Mouse (Mus musculus) CH12.LX (cell line): ENCODE results near the gene Higd1c.

Experiments used
- CTCF ChIP-seq, 2 experiments: IDR thresholded peaks in 1 of 2; conservative IDR thresholded peaks in 1 of 2; 2 replicates each; pipeline ENCODE4 v1.5.1; 2011 to 2012; ENCODE audit warnings: low read depth in 2 of 2, low read length in 2 of 2, improper control_type of control experiment in 1 of 2, inconsistent platforms in 1 of 2, mild to moderate bottlenecking in 1 of 2, moderate library complexity in 1 of 2
- MEF2A ChIP-seq: IDR thresholded peaks from 2 replicates; pipeline ENCODE4 v1.6.1; 2014; ENCODE audit warnings: low read depth, mild to moderate bottlenecking, inconsistent platforms, low read length, improper control_type of control experiment, borderline replicate concordance

GRCm38 (mm10) chr15:100403318-100404000 is 39.1 kb downstream of the Higd1c start:
- TF ChIP-seq CTCF (conservative IDR thresholded peaks at IDR 0.05 in 1 of 2, IDR thresholded peaks at IDR 0.05 in 1 of 2; ENCODE audit: low read depth in 2 of 2, low read length in 2 of 2) = no peak
- TF ChIP-seq MEF2A = no peak
